In the genomic region with DNA sequence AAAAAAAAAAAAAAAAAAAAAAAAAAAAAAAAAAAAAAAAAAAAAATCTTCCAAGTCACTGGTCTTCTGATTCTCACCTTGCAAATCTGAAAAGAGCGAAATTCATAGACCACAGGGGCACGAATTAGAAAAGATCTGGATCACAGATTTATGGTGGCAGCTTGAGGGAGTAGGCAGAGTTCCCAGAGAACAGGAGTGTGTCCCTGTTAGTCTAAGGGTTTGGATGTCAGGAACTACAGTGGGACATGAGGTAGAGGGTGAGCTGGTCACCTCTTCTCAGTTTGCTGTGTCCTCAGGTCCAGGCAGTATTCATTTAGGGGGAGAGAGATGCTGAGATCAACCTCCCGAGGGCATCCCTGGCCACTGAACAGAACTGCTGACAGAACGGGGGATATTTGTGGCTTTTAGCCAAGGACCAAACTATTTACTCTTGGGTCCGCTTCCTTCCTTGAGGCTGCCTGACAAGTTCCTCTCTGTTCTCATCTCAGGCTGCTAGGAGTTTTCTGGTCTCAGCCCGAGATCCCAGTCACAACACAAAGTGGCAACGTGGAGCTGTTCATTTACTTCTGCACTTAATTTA, we compare ENCODE assay signal across 13 mouse cellular contexts.
DNase-seq lines count a peak whose midpoint lies in the region; ATAC-seq and TF ChIP-seq lines count a peak whose summit lies in the region.
"Had no signal": no experiment of that assay in that cellular context is flagged by ENCODE, and none has a peak within 500 bp of the region (broad histone marks: within the 10 kb centered on the region; RNA-seq: fewer than 3 reads in every experiment).

No protein-coding gene starts in this region.

- ATAC-seq in heart, embryonic 16.5 days (replicated peaks; ENCODE audit: extremely low read depth, insufficient read depth, low FRiP score): no peak
- ATAC-seq: forebrain, embryonic 16.5 days had no signal

- H3K36me3 ChIP-seq in heart, embryonic 10.5 days: no peaks in the 10 kb centered on the region
- H3K36me3 ChIP-seq in heart, embryonic 16.5 days (ENCODE audit: control insufficient read depth, insufficient read depth): no peaks in the 10 kb centered on the region

- H3K27me3 ChIP-seq in heart, embryonic 10.5 days (ENCODE audit: insufficient read depth, poor library complexity, severe bottlenecking): no peaks in the 10 kb centered on the region
- no peaks in the 10 kb centered on the region for H3K27me3 ChIP-seq in heart, embryonic 16.5 days (ENCODE audit: control insufficient read depth, insufficient read depth, low read length)

- H3K9me3 ChIP-seq in heart, embryonic 10.5 days: no peaks in the 10 kb centered on the region
- no peaks in the 10 kb centered on the region for H3K9me3 ChIP-seq in heart, embryonic 16.5 days (replicated peaks; ENCODE audit: control insufficient read depth, low read length)

- WGBS in heart, embryonic 10.5 days: 49% methylated on average over 7 of the region's 7 CpGs
- WGBS in heart, embryonic 16.5 days: 35% methylated on average over 7 of the region's 7 CpGs

- DNase-seq in heart, embryonic 10.5 days (ENCODE audit: low spot score): no peak
- no peak for DNase-seq in heart, adult 8-10 months (ENCODE audit: low spot score)
- peak; percentile 26 for DNase-seq in layer of hippocampus, adult 9-11 months
- no peak for DNase-seq in layer of hippocampus, adult 2 months (ENCODE audit: low spot score in 2 of 2)
- peak; percentile 17 for DNase-seq in lung, postnatal 14 days
- no peak for DNase-seq in urinary bladder, adult 18-20 months (ENCODE audit: low spot score in 2 of 2)
- no peak for DNase-seq in layer of hippocampus, postnatal 36 days
- DNase-seq: adrenal gland, postnatal 10 days; cerebellum, adult 18-20 months; thymus, postnatal 14 days had no signal

- H3K4me3 ChIP-seq in heart, embryonic 10.5 days: no peak overlapping the region
- no peak overlapping the region for H3K4me3 ChIP-seq in layer of hippocampus, adult 2 months
- H3K4me3 ChIP-seq in heart, embryonic 16.5 days (ENCODE audit: low read length): no peak overlapping the region
- H3K4me3 ChIP-seq: myocyte had no signal

- peaks cover 78% of the 10 kb centered on the region for H3K4me1 ChIP-seq in heart, embryonic 10.5 days
- peaks cover 70% of the 10 kb centered on the region for H3K4me1 ChIP-seq in heart, embryonic 16.5 days (ENCODE audit: control insufficient read depth, insufficient read depth, low read length)

- peak overlapping the region; percentile 73 for H3K27ac ChIP-seq in heart, embryonic 10.5 days
- H3K27ac ChIP-seq in layer of hippocampus, adult 2 months: no peak overlapping the region
- H3K27ac ChIP-seq in heart, embryonic 16.5 days (ENCODE audit: low read length): peak overlapping the region; percentile 37

- H3K9ac ChIP-seq in heart, embryonic 16.5 days (ENCODE audit: low read length): no peak overlapping the region

- H3K4me2 ChIP-seq in heart, embryonic 16.5 days (ENCODE audit: low read depth, low read length): no peak overlapping the region

- TF ChIP-seq CTCF in layer of hippocampus, adult 2 months (conservative IDR thresholded peaks at IDR 0.05): no peak

Comparison
In these comparisons a context has a peak if more than half of its experiments do, and no peak if none do; other contexts are left out.
1. DNase-seq: peak in layer of hippocampus, adult 9-11 months (single experiment) and lung, postnatal 14 days (single experiment); none in heart, embryonic 10.5 days (single experiment), heart, adult 8-10 months (single experiment), layer of hippocampus, adult 2 months (0 of 2), urinary bladder, adult 18-20 months (0 of 2) and layer of hippocampus, postnatal 36 days (0 of 2).